Mouse (Mus musculus) kidney, adult 18-20 months (tissue): ENCODE measurements around the gene Slmap.
"Not testable (repeated sequence)": the region's sequence is repeated elsewhere in the genome, so short reads cannot be mapped to it uniquely, and the experiment has no call there.

ENCODE experiments used
- DNase-seq: peaks from one replicate; pipeline ENCODE4 v3.0.0; 2021

Slmap gene

DNA sequence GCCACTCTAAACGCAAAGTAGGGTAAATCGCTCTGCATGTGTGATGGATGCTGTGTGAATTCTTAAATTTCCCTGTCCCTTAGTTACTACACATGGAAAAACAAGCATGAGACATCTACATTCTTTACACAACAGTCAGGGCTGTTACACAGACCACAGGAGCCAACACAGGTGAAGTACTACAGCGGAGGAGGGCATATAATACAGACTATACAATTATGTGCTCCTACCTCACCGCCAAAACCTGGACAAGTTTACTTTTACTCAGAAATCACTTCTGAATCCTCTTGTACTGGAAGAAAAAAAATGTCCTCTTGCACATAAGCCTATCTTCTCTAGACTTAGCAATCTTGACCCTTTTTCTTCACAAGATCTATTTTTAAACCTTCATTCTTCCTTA, 66.8 kb downstream of the Slmap start:
- no peak for DNase-seq

GRCm38 (mm10) chr14:26466544-26467125, 68.1 kb downstream of the Slmap start:
- no peak for DNase-seq

GRCm38 (mm10) chr14:26465898-26466297, 68.8 kb downstream of the Slmap start:
- no peak for DNase-seq

GRCm38 (mm10) chr14:26459516-26459915, 75.2 kb downstream of the Slmap start:
- DNase-seq: peak; percentile 27

DNA sequence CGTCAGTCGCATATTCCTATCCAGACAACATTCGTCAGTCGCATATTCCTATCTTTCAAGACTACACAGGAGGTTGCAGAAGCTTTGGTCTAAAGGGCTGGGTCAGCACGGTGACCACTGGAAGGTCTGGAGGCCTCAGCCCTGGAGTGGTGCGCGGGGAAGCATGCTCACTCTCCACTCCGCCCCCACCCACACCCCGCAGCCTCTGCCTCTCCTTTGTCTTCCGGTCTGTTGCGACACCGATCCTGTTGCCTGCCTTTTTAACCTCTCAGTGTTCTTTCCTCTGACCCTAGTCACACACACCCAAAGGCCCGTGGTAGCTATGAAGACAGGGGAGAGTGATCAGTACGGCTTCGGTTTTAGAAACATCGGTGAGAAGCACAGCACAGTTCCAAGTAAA, 79.9 kb downstream of the Slmap start:
- no peak for DNase-seq

DNA sequence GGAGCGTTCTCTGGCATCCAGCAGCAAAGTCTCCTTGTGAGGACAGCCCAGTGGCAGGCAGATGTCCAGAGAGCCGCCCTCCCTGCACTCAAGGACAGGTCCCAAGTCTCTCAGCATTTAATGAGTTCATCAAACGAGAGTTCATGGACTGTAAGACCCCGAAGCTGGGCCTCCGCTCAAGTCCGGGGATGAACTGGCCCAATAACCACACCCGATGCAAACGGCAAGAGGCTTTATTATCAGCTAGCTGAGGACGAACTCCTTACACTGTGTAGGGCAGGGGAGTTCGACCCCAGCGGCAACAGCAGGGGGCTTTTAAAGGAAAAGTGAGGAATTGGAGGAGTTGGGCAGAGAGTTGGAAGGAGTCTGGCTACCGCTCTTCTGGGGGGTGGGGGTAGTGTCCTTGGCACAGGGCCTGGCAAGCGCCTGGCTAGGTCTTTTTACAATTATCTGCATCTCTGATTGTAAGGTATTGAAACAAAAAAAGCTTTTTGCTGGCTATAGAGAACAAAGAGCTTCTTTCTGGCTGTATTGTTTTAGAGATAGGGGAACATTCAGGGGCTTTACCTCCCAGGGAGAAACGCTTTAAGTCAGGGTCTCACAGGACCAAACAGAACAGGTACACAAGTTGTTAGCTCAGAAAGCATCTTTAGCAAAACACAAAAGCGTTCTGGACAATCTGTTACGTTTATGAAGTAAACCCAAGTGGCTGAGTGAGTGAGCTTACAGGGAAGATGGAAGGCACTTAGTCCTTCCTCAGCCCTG, 84.5 kb downstream of the Slmap start:
- DNase-seq: no peak

GRCm38 (mm10) chr14:26448581-26448980, 86.2 kb downstream of the Slmap start:
- no peak for DNase-seq

DNA sequence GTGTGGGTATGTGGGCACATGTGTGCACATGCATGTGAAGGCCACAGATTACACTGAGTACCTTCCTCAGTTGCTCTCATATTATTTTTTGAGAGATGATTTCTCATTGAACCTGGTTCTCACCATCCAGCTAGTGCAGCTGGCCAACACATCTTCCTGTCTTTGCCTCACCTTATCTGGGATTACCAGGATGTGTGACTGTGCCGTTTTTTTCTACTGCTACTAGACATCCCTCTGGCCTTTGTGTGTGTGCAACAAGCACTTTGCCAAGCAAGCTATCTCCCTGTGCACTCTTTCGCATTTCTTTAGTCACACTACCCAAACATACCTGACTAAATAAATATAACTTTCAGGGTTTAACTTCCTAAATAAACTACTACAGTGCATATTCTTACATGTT, 87.5 kb downstream of the Slmap start:
- no peak for DNase-seq

DNA sequence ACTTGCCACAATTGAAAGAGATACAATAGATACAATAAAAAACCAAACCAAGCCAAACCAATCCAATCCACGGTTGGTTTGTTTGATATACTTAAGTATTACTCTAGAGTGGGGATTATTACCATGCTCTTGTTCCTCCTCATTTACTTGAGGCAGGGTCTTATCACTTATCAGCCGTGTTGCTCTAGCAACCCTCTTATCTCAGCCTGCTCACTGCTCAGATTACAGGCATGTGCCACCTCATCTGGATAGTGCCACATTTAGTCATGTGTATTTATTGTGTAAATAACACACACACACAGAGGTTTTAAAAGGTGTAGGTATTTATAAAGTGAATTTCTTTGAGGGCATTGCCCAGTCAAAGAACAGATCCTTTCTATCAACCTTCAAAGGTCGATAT, 88.2 kb downstream of the Slmap start:
- DNase-seq: no peak

GRCm38 (mm10) chr14:26442534-26442933, 92.2 kb downstream of the Slmap start:
- no peak for DNase-seq

GRCm38 (mm10) chr14:26441041-26441812, 93.5 kb downstream of the Slmap start:
- no peak for DNase-seq

DNA sequence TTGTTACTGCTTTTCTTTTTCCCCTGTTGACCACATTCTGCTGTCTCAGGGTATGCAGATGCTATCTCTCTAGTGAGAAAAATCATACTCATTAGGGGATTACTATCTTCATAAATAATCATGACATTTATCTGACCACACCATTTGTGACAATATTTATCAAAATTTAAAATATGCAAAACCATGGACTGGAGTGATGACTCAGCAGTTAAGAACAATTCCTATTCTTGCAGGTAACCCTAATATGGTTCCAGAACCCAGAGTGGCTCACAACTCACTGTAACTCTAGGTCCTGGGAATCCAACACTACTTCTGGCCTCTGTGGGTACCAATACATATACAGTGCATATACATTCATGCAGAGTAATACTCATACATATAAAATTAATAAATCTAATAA, 94.7 kb downstream of the Slmap start:
- no peak for DNase-seq

GRCm38 (mm10) chr14:26437771-26438170, 97.0 kb downstream of the Slmap start:
- DNase-seq: no peak

DNA sequence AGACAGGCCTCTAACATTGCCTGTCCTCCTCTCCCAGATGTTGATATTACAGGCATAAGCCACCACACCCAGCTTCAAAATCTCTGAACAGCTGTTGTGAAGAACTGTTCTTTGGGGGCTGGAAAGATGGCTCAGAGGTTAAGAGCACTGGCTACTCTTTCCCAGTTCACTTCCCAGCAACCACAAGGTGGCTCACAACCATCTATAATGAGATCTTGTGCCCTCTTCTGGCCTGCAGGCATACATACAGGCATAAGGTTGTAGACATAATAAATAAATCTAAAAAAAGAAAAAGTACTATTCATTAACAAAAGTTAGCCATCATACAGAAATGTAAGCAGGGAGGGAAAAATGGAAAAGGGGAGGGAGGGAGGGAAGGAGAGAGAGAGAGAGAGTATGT, 98.4 kb downstream of the Slmap start:
- DNase-seq: no peak

DNA sequence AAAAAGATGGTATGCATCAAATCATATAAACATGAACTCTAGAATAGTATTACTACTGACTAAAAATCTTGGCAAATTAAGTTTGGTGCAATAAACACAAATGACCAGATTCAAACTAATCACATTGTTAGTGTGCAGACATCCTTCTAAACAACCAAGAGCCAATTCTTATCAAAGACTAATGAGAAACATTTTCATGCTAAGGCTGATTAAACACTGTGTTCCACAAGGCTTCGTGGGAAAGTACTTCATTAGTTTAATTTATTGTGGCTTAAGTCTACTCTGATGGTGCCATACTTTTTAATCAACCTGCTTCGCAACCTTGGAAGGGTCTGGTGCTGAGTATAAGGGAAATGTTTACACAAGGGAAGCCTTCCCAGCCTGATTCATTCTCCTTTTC, 102.4 kb downstream of the Slmap start:
- no peak for DNase-seq

DNA sequence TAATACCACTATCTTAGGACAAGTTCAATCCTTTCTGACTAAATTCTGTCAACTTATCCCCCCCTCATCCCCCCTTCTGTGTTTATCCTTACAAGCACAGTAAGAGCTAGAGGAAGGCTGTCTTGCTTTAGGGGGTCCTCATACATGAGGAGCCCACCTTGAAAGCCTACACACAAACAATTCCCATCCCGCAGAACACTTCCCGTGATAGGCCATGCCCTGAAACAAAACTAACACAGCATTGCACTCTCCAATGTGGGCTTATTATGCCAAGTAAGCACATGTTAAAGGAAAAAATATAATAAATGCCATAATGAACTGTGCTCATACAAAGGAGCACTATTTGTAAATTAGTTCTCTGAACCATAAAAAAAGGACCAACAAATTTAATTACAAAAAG, 102.8 kb downstream of the Slmap start:
- DNase-seq: no peak

GRCm38 (mm10) chr14:26420231-26420630, 114.5 kb downstream of the Slmap start:
- DNase-seq: no peak

DNA sequence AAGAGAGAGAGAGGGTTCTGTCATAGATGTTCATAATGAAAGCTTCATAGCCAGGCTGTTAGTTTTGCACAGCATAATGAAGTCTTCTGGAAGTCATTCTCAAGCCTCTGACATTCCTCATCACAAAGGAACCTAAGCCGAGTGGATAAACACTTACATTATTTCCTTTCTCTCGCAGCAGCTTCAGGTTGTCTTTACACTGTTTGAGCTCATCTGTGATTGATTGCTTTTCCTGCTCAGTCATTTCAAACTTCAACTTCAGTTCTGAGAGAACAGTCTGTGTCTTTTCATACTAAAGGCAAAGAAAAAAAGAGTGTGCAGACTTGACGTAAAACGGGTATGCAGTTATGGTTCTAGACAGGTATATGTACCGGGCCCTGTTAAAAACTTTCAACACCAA, 116.8 kb downstream of the Slmap start:
- no peak for DNase-seq

- DNase-seq: no peak
Measured at GRCm38 (mm10) chr14:26417088-26417487, 117.6 kb downstream of the Slmap start.

DNA sequence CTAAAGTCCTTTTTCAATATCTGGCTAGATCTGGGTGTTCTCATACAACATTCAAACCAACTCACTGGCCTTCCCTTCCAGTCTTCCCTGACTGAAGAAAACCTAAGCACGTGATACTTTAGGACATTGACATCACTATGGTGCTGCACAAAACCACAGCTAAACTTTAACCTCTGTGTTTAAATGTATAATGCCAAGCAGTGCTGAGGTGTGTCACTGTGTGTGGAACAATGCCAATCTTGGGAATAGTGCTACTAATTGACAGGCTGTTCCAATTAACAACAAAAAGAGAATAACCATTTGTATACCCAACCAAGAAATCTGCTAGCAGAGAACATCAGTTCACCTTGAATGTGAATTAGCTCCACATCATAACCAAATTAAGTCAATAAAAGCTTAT, 121.2 kb downstream of the Slmap start:
- no peak for DNase-seq

DNA sequence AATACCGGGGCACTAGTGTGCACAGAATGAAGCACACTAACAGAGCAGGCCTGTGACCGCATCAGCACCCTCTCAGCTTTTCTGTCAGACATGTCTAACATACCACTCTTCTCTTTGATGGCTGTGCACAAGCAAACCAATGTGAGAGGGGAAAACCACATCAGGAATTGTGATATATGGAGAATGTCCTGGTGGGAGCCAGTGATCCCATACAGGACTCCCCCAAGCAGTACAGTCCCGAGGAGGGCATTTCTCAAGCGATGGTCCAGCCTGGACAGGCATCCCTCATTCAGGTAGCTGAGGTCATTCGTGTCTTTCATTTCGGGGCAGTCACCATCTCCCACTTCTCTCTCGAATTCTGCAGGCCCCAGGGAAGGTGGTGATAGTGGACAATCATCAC, 128.0 kb downstream of the Slmap start:
- no peak for DNase-seq

DNA sequence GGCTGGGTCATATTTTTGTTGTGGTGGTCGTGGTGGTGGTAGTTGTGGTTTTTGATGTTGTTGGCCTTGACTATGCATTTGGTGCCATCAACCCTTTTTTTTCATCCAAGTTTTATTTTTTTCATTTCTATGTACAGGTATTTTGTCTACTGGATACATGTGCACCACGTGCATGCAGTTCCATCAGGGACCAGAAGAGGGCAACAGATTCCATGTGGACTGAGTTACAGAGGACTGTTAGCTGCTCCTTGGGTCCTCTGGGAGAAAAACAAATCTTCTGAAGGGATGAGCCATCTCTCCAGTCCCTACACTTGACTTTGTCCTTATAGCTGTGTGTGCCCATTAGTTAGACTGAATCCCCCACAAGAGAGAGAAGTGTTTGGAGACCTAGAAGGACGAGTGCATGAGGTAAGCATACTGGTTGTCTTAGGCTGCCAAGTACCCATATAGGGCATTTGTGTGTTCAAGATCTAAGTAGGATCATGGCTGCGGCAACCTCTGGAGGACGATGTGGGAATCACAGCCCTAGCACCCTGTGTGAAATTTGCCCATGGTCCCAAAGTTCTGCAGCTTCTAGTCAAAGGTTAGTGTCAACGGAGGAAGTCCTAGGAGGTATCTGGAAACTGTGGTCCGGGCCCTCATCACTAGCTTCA, 136.1 kb downstream of the Slmap start:
- DNase-seq: no peak

DNA sequence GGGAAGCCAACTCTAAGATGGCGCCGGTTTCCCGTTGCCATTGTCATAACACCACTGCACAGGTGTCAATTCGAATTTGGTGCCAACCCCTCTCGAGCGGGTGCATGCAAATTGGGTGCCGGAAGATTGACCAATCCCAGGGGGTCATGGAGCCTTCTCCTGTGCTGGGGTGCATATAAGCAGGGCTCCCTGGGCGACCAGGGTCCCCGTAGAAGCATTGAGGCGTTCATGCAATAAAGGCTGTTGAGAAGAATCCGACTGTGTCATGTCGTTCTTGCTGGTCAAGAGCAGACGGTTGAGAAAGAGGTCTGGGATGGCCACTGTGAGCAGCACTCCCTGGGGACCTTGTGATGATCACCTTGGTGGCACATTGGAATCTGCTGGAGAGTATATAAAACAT, 142.9 kb downstream of the Slmap start:
- no peak for DNase-seq

GRCm38 (mm10) chr14:26388961-26389360, 145.8 kb downstream of the Slmap start:
- DNase-seq: not testable (repeated sequence)
